Mouse (Mus musculus): Measurements from ENCODE around the gene Lamb1. TPM values are rescaled to one million over a fixed set of nuclear protein-coding genes. Genes with fewer than 3 reads are reported as not detected.

Lamb1 gene
- total RNA-seq, 4 experiments from 2014 or later: 44.0 to 51.1 (median 48.7) TPM

Other genes starting within 250 kb of the Lamb1 start
- gene Fam110c, start 191.4 kb upstream of the Lamb1 start, total RNA-seq (2022): under 1 TPM; 0.16 to 0.63 (median 0.48) TPM
- gene Gm6993, start 24.5 kb upstream of the Lamb1 start, total RNA-seq (2022): not detected
- 100 to 1,000 TPM; 368 to 419 (median 398) TPM for gene Dld, start 86.2 kb downstream of the Lamb1 start, total RNA-seq (2022)
- gene Slc26a3, start 125.6 kb downstream of the Lamb1 start, total RNA-seq (2022): 1 to 10 TPM; 1.1 to 2.4 (median 1.4) TPM
- 1 to 10 TPM; 8.9 to 9.9 (median 9.7) TPM for gene Cbll1, start 234.4 kb downstream of the Lamb1 start, total RNA-seq (2022)

Measured in heart, adult 8-10 months (tissue).